Mouse (Mus musculus) frontal cortex, postnatal 14 days (tissue): ENCODE results near the gene Fem1a.
"Not testable (repeated sequence)": the region's sequence is repeated elsewhere in the genome, so short reads cannot be mapped to it uniquely, and the experiment has no call there.

Experiments used
- DNase-seq, 2 experiments: peaks; one replicate each; pipeline ENCODE4 v3.0.0; 2022; ENCODE audit warnings: low spot score in 2 of 2

Gene Fem1a

DNA sequence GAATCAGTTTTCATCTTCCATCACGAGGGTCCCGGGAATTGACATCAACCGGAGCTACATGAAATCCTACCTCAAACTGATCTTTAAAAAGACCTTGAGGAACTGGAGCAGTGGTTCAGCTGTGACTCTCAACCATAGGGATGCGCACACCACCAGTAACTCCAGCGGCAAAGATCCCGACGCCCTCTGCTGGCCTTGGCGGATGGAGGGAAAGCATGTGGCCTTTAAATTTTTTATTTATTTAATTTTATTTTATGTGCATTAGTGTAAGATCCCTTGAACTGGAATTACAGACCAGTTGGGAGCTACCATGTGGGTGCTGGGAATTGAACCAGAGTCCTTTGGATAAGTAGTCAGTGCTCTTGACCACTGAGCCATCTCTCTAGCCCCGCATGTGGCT lies 1.2 kb upstream of the Fem1a start:
- DNase-seq: peak in 1 of 2 experiments; percentile 69

DNA sequence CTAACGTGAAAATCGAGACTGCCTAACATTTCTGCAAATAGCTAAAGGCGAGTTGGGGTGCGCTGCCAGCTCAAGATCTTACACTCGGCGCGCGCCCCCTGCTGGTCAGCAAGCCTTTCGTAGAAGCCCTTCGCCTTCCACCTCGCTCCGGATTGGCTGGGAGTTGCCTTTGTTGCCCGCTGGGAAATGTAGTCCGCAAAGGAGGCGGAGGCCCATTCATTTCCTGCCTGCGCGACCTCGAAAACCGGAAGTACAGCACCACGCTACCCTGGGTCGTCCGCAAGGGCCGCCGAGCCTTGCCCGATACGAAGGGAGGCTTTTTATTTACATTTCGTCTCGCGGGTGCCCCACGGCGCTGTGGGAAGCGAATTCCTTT lies 759 bp upstream of the Fem1a start:
- DNase-seq: peak; percentile 98 to 99

DNA sequence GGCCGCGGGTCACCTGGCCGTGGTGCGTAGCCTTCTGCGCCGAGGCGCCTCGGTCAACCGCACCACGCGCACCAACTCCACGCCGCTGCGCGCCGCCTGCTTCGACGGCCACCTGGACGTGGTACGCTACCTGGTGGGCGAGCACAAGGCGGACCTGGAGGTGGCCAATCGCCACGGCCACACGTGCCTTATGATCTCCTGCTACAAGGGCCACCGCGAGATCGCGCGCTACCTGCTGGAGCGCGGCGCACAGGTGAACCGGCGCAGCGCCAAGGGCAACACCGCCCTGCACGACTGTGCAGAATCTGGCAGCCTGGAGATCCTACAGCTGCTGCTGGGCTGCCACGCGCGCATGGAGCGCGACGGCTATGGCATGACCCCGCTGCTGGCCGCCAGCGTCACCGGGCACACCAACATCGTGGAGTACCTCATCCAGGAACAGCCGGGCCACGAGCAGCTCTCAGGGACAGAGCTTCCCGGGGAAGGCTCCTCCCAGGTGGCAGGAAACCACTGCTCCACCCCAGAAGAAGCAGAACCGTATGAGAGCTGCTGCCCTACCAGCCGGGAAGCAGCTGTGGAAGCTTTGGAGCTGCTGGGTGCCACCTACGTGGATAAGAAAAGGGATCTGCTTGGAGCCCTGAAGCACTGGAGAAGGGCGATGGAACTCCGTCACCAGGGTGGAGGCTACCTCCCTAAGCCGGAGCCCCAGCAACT lies 728 bp downstream of the Fem1a start:
- no peak for DNase-seq

DNA sequence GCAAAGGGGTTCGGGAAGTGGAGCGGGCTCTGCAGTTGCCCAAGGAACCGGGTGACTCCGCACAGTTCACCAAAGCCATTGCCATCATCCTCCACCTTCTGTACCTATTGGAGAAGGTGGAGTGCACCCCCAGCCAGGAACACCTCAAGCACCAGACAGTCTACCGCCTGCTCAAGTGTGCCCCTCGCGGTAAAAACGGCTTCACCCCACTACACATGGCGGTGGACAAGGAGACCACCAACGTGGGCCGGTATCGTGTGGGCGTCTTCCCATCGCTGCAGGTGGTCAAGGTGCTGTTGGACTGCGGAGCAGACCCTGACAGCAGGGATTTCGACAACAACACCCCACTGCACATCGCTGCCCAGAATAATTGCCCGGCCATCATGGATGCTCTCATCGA lies 1.7 kb downstream of the Fem1a start:
- not testable (repeated sequence) for DNase-seq

DNA sequence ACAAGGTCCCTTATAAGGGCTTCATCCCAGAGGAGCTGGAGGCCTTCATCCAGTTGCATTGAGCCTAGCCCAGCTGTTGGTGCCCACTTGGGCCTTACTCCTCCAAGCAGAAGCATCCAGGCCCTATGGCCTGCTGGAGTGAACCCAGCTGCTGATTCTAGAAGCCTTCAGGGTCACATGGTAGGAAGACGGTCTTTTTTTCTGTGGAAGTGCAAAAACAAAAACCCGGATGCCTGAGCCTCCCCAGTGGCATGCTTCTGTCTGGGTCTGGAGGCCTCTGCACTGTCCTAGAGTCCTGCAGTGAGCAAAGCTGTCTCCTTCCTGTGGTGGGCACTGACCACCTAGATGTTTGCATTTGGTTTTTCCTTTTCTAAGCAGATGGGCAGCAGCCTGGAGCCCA lies 2.2 kb downstream of the Fem1a start:
- DNase-seq: not testable (repeated sequence)

DNA sequence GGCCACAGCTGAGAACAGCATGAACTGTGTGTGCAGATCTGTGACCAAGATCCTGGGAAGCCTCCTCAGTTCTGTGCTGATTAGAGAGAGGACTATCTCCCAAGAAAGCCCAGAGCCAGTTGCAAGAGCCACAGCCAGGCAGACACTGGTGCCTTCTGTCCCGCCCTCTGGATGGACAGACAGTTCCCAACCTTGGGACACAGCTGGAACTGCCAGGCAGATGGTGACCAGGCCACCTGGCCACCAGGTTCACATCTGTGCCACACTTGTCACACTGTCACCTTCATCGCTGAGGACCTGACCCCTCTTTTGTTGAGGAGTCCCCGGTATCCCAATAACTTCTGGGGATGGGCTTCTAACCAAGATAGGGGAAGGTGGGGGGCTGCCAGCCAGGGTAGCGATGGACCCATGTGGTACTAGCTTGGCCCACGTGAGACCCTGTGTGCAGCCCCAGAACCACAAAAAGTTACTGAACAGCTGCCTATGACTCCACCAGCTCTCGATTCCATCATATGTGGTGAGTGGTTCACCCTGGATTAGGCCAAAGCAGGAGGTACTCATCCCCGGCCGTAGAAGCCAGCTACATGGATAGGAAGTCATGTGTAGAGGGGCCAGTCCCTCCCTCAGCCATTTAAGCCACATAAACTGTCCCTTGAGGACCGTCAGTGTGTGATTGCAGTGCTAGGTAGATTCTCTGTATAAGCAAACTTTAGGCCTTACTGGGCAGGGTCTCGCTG lies 2.9 kb downstream of the Fem1a start:
- DNase-seq: no peak

DNA sequence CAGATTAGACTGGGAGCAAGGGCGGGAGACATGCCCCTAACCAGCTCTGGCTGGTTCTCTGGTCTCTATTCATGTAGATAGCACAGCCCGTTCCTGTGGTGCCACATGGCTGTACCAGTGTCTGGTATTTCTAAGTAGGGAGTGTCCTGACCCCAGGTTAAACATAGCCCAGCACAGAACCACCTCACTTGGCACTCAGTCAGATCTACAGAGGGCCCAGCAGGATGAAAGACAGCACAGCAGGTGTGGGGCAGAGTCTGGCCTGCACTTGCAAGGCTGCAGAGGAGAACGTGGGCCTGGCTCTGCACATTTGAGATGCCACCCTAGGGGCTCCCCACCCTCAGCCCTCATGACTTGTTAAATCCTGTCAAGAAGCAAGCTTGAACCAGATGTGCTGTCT lies 4.6 kb downstream of the Fem1a start:
- no peak for DNase-seq

DNA sequence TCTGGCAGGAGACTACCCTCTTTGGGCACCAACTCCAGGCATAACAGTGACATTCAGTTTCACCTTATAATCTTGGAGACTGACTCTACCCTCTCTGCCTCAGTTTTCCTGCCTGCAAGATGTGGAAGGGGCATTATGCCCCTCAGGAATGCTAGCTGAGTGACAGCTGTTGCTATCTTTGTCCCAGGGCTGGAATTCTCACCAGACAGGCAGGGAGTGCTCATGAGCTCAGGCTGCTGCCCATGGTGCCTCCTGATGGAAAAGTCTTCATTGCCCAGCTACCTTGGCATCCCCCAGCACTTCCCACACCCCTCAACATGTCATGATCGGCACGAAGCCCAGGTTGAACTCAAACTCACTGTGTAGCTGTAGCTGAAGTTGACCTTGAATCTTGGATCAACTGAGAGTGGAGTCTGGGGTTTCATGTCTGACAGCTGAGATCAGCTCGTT lies 6.1 kb downstream of the Fem1a start:
- DNase-seq: no peak

DNA sequence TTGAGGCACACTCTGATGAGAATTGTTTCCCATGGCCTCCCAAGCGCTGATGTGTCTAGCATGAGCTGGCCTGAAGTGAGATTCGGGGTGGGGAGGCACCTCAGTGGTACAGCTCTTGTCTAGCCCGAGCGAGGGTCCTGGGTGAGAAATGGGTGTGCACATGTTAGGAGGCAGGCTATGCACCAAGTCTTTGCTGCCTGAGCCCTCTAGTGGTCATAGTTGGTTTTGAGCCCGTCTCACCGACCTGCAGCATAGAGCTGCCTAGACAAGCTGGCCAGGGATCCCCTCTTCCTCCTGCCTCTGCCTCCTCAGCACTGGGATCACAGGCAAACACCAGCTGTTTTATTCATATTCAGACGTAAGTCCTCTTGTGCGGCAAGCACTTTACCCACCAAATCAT lies 7.4 kb downstream of the Fem1a start:
- peak in 1 of 2 experiments; percentile 77 for DNase-seq

DNA sequence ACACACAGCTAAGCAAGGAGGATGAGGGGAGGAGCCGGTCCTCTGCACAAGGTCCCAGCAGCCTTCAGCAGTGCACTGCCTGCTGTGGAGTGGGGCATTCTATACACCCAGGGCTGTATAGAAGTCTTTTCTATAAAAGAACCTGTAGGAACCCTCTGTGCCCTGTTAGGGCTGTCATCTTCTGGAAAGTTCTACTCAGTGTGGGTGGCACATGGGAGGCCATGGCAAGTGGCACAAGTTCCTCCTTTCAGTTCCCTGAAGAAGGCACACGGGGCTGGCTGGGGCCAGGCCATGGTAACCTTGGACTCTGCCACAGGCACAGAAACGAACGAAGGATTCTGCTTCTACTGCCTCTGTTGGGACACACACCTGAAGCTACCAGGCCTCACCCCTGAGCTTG lies 8.4 kb downstream of the Fem1a start:
- no peak for DNase-seq

DNA sequence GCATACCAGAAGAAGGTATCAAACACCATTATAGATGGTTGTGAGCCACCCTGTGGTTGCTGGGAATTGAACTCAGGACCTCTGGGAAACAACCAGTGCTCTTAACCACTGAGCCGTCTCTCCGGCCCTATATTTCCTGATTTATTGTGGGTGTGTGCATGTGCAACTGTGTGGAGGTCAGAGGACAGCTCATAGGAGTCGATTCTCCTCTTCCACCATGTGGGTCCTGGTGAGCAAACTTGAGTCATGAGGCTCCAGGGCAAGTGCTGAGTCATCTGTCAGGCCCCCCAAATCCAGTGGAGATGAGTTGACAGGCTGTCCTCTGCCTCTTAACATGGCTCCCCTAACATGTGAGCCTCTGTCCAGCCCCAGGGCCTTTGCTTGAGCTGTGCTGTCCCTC lies 9.3 kb downstream of the Fem1a start:
- no peak for DNase-seq

DNA sequence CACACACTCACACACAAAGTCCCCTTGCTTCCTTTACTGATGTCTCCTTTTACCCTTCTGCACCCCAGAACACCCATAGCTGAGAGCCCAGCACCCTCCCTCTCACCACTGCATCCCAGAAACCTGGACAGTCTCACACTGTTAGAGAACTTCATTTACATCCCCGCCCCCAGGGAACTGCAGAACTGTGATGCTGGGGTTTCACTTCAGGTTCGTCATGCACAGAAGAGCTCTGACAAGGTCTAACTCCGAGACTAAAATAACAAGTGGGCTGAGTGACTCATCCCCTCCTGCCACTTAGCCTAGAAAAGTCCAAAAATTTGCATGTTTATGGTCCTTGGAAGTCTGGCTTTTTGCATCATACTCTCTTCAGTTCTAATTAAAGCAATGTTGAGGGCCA lies 9.7 kb downstream of the Fem1a start:
- DNase-seq: peak in 1 of 2 experiments; percentile 60

DNA sequence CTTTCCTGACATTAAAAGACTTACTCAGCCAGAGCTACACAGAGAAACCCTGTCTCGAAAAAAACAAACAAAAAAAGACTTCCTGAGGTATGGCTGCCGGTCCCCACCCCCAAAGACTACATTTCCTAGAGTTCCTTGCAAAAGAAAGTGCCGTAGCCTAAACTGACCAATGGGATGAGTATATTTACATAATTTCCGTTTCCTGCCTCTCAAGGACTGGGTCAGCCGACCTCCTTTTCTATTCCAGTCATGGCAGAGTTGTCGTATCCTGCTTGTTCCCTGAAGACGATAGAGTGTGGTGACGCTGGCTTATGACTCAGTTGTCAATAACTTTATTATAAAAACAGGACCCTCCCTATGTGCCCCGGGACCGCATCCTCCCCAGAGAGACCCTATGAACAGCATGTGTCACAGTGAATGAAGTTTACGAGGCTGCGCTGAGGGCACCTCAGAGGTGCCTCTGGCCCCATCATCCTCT lies 12.6 kb downstream of the Fem1a start:
- peak in 1 of 2 experiments; percentile 52 for DNase-seq

DNA sequence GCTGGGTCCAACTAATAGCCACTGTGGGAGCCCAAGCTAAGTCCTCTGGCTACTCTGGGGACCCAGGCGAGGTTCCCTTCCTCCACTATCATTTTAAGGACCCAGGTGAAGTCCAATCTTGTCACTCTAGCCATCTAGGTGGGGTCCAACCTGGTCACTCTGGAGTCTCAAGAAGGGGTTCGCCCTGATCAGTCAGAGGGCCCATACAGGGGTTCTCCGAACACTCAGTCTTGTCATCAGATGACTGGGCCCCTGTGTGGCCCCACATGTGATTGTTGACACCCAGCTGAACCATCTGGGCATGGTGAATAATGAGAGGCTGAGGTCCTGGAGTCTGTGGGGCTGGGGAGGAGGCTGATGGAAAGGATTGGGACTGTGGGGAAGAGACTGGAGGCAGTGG lies 13.1 kb downstream of the Fem1a start:
- no peak for DNase-seq

DNA sequence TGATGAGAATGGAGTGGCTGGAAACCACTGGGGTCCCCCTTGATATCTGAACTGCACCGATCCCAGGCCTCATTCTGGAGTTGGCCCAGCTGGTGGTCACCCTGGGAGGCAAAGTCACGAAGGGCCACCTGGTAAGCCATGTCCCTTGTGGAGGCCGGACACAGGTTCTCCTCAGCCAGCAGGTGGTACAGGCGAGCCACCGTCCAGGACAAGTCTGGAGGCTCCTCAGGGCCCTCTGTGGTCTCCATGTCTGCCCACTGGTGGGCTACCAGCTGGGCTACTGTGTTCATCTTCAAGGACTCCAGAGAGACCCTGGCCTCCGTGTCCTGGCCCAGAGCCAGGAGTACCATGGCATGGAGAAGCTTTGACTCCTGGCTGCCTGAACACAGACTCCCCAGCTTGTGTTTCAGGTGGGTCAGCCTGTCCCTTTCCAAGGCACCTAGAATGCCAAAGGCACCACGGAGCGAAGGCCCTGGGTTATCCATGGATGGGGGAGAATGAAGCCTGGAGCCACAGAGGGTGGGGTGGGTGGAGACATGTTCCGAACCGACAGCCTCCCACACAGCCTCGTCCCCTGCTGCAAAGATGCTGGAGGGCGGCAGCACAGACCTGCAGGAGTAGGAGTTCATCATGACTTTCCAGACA lies 15.1 kb downstream of the Fem1a start:
- DNase-seq: no peak

DNA sequence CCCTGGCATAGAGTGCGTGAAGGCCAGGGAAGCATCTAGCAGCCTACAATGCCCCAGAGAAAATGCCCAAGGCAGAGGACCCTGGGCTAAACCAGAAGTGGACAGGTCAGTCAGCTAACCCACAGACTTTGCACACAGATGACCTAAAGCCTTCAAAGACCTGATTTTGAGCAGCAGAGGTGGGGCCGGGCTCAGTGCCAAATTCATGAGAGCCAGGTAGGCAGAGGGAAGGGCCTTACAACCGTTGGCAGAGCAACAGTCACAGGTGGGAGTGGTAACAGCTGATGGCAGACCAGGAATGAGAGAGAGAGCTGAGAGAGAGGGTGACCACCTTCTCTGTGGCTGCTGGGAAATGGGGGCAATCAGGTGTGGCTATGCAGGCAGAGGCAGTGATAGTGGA lies 16.0 kb downstream of the Fem1a start:
- DNase-seq: no peak

DNA sequence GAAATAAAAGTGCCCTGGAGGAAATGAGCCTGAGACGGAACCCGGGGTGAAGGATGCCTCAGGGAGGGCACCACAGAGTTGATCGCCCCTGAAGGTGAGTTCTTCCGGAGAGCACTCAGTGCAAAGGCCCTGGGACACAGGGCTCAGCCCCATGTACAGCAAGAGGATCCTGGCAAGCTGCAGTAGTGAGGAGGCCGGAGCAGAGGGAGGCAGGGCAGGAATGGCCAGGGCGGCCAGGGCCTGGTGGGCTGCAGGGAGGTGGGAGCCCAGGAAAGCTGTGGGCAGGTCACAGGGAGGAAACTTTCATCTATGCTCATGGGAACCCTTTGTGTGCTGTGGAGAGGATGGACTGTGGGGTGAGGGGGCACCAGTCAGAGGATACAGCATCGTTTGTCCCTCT lies 16.9 kb downstream of the Fem1a start:
- no peak for DNase-seq

DNA sequence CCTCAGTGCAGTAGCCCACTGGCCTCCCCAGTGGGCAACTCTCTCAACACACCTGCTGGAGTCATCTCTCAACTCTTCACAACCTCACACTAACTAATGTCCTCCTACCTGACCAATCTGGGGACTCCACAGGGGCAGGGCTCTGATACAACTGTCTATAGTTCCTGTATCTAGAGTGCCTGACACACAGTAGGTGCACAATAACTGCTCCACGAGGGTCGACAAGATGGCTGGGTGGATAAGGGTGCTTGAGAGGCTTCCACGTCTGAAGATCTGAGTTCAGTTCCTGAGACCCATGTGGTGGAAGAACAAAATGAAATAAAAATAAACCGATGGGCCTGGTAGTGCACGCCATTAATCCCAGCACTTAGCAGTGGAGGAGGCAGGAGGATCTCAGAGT lies 17.4 kb downstream of the Fem1a start:
- DNase-seq: no peak

DNA sequence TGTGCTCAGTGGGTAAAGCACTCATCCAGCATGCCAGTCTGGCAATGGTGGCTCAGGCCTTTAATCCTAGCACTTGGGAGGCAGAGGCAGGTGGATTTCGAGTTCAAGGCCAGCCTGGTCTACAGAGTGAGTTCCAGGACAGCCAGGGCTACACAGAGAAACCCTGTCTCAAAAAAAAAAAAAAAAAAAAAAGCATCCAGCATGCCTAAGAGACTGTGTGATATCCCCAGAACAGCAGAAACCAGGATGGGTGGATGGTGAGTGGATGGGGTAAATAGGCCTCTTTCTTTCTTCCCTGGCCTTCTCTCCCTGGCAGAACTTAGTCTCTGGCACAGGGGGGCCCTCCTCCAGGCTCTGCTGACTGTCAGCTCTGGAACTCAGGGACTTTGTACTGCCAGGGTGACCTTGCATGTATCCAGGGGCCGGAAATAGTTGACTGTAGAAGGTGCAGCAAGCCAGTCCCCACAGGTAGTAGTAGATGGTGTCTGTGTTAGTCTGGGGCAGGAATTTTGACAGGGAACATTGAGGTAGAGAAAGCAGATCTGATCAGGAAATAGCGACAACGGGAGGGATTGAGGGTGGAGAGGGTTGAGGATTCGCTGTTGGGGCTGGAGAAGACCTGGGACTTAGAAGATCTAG lies 19.4 kb downstream of the Fem1a start:
- DNase-seq: no peak

DNA sequence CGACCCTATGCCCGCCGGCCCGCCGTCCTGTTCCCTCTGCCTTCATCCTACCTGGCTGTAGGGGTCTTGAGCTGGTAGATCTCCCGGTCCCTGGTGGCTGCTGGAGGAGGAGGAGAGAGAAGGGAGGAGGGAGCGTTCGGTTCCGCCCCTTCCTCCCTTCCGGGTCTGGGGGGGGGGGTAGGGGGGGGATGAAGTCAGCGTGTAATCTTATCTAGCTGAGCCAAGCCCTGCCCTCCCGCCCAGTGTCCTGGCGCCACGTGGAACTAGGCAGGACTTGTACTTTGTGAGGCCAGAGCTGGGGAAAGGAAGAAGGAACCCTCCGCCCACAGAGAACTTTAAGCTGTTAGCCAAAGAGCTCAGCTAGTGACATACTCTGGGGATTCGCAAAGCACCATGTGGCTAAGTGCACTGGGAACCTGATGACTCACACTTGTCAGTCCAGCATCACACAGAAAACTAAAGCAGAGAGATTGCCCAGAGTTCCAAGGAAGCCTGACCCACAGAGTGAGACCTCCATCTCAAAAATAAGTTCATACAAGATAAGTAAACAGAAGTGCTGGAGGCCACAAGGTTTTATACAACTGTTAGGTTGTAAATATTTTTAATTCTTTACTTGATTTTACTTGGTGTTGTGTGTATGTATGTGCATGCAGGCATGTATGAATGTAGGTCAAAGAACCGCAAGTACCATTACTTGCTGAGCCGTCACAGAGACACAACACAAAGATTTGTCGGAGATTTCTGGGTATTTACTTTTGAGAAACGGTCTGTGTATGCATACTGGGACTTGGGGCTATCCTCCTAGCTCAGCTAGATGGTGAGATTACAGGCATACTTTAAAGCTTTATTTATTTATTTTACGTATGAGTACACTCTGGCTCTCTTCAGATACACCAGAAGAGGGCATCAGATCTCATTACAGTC lies 20.3 kb downstream of the Fem1a start, which contains the start of gene Ticam1:
TSS of gene Ticam1 (minus strand) at position 144 of the 924 bp plus-strand sequence.
- peak; percentile 64 to 72 for DNase-seq

DNA sequence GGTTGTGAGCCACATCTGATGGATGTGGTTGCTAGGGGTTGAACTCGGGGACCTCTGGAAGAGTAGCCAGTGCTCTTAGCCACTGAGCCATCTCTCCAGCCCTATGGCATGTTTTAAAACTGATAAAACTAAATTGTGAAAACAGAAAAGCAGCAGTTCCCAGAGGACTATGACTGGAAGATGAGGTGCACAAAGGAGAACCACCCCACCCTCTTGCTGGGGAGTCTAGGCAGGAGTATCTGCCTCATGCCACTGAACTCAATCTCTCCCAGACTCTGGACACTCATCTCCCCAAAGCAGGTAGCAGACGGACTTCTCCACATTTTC lies 20.9 kb downstream of the Fem1a start:
- DNase-seq: no peak
